Mouse (Mus musculus) forebrain, embryonic 10.5 days (tissue): ENCODE measurements around the gene Olfr239. TPM values are rescaled to one million over a fixed set of nuclear protein-coding genes. Genes with fewer than 3 reads are reported as not detected.
"Not testable (repeated sequence)": the region's sequence is repeated elsewhere in the genome, so short reads cannot be mapped to it uniquely, and the experiment has no call there.

ENCODE experiments used
- DNase-seq: peaks from one replicate; pipeline ENCODE4 v3.0.0-alpha.2; 2017; ENCODE audit warnings: low spot score; ENCODE audit errors: extremely low spot score
- H3K27ac ChIP-seq: fragments of 300-500 bp; sonication (generic); 2 replicates; pipeline ENCODE4 v1.5.1; 2016; ENCODE audit warnings: mild to moderate bottlenecking
- H3K27me3 ChIP-seq: fragments of 300-500 bp; sonication (generic); 2 replicates; pipeline ENCODE4 v1.6.1; 2016; ENCODE audit warnings: mild to moderate bottlenecking; ENCODE audit not compliant: poor library complexity, severe bottlenecking
- H3K36me3 ChIP-seq: fragments of 300-500 bp; sonication (generic); replicated peaks from 2 replicates; pipeline ENCODE4 v1.6.1; 2016; ENCODE audit warnings: mild to moderate bottlenecking, moderate library complexity
- H3K4me1 ChIP-seq: fragments of 300-500 bp; sonication (generic); 2 replicates; pipeline ENCODE4 v1.6.1; 2016
- H3K4me3 ChIP-seq: fragments of 300-500 bp; sonication (generic); 2 replicates; pipeline ENCODE4 v1.5.1; 2016; ENCODE audit warnings: mild to moderate bottlenecking, moderate library complexity
- H3K9me3 ChIP-seq: fragments of 300-500 bp; sonication (generic); 2 replicates; pipeline ENCODE4 v1.6.1; 2016; ENCODE audit warnings: mild to moderate bottlenecking, moderate library complexity
- WGBS: fragments of 180-500 bp; shearing (Covaris S2); methylation state at CpG from one replicate; pipeline ENCODE4 v1.1.7; 2016; 5-methylcytosine and 5-hydroxymethylcytosine counted together
- polyA plus RNA-seq: library from polyadenylated mRNA; unstranded; fragments of >200 nt; fragmentation: Nextera tagmentation; extraction: Ambion mirVana; gene quantifications from 2 replicates; pipeline ENCODE4 v1.2.1, GENCODE M21; 2016

Gene Olfr239
- polyA plus RNA-seq, result not detected in 2 replicates

- H3K36me3 ChIP-seq, H3K27ac ChIP-seq, H3K4me3 ChIP-seq, H3K9me3 ChIP-seq, DNase-seq, H3K4me1 ChIP-seq, H3K27me3 ChIP-seq: not testable (repeated sequence)
- no CpG with 5 or more reads among the region's 2 CpGs for WGBS
These were observed at the start of gene Olfr239 for GRCm38 (mm10) chr17:33191002-33191401. Olfr239 (plus strand) TSS chr17:33191302.

GRCm38 (mm10) chr17:33168147-33168546, 23.0 kb upstream of the Olfr239 start, which contains the start of gene Olfr55:
Olfr55 (plus strand) TSS chr17:33168447.
- H3K27ac ChIP-seq, result not testable (repeated sequence)

GRCm38 (mm10) chr17:33221590-33221989, 30.5 kb downstream of the Olfr239 start, which contains the start of gene Olfr1564:
Olfr1564 (minus strand) TSS chr17:33221690.
- peaks cover 21% of the 10 kb centered on the region for H3K9me3 ChIP-seq
- no peaks in the 10 kb centered on the region for H3K4me1 ChIP-seq
- H3K27ac ChIP-seq, result no peak within 1 kb of the TSS
- no peak within 1 kb of the TSS for H3K4me3 ChIP-seq
- 90% methylated on average over 2 of the region's 2 CpGs for whole genome bisulfite sequencing
- no peaks in the 10 kb centered on the region for H3K36me3 ChIP-seq
- no peak for DNase-seq
- no peaks in the 10 kb centered on the region for H3K27me3 ChIP-seq

More at GRCm38 (mm10) chr17:33168147-33168546, 23.0 kb upstream of the Olfr239 start, which contains the start of gene Olfr55:
- not testable (repeated sequence) for DNase-seq, H3K9me3 ChIP-seq, H3K4me3 ChIP-seq, H3K36me3 ChIP-seq, H3K27me3 ChIP-seq, H3K4me1 ChIP-seq
- WGBS, result 77% methylated on average over 1 of the region's 1 CpGs

GRCm38 (mm10) chr17:33236646-33237045, 45.5 kb downstream of the Olfr239 start:
- 100% methylated on average over 1 of the region's 1 CpGs for WGBS
- H3K4me3 ChIP-seq, H3K27ac ChIP-seq, DNase-seq, H3K4me1 ChIP-seq, H3K27me3 ChIP-seq: not testable (repeated sequence)
- Histone ChIP-seq H3K36me3 (peaks cover 25% of the 10 kb centered on the region), H3K9me3 (peaks cover 26% of the 10 kb centered on the region)

Other genes starting within 250 kb of the Olfr239 start
- 1.8 and 1.9 TPM in 2 replicates for gene Cyp4f13, start 243.9 kb upstream of the Olfr239 start, polyA plus RNA-seq
- gene Zfp472, start 225.5 kb upstream of the Olfr239 start, polyA plus RNA-seq, result 13.0 and 14.1 TPM in 2 replicates
- gene Zfp952, start 198.2 kb upstream of the Olfr239 start, polyA plus RNA-seq, result 13.4 and 13.7 TPM in 2 replicates
- 16.6 and 17.0 TPM in 2 replicates for gene Zfp763, start 157.9 kb upstream of the Olfr239 start, polyA plus RNA-seq
- not detected in 2 replicates for gene 4921501E09Rik, start 123.2 kb upstream of the Olfr239 start, polyA plus RNA-seq
- 5.8 and 7.0 TPM in 2 replicates for gene Zfp563, start 102.0 kb upstream of the Olfr239 start, polyA plus RNA-seq
- not detected in 2 replicates for gene Morc2b, start 51.6 kb upstream of the Olfr239 start, polyA plus RNA-seq
- gene Olfr55, start 22.9 kb upstream of the Olfr239 start, polyA plus RNA-seq, result 0.05 TPM in 1 of 2 replicates, not detected in the other
- not detected in 2 replicates for gene Olfr1564, start 30.4 kb downstream of the Olfr239 start, polyA plus RNA-seq
- 17.5 and 17.8 TPM in 2 replicates for gene Zfp955a, start 63.8 kb downstream of the Olfr239 start, polyA plus RNA-seq
- gene Olfr63, start 73.4 kb downstream of the Olfr239 start, polyA plus RNA-seq, result 0.06 and 0.07 TPM in 2 replicates
- gene Zfp955b, start 98.2 kb downstream of the Olfr239 start, polyA plus RNA-seq, result 9.5 and 12.2 TPM in 2 replicates
- 12.3 and 13.0 TPM in 2 replicates for gene Zfp81, start 167.6 kb downstream of the Olfr239 start, polyA plus RNA-seq
- 18.3 and 20.4 TPM in 2 replicates for gene Zfp101, start 203.3 kb downstream of the Olfr239 start, polyA plus RNA-seq
- not detected in 2 replicates for gene Actl9, start 241.6 kb downstream of the Olfr239 start, polyA plus RNA-seq